Mouse (Mus musculus) embryonic facial prominence, embryonic 11.5 days (tissue): ENCODE data around the gene Smpd4. TPM values are rescaled to one million over a fixed set of nuclear protein-coding genes. Genes with fewer than 3 reads are reported as not detected.

Source experiments
- ATAC-seq: fragments of 200-750 bp; cut with Nextera tagmentation; replicated peaks from 2 replicates; pipeline ENCODE4 v1.8.0; 2017; ENCODE audit warnings: low read depth; ENCODE audit not compliant: insufficient number of reproducible peaks, low FRiP score, low TSS enrichment
- DNase-seq: peaks from one replicate; pipeline ENCODE4 v3.0.0-alpha.2; 2015; ENCODE audit warnings: low spot score
- H3K27ac ChIP-seq: fragments of 300-500 bp; sonication (generic); replicated peaks from 2 replicates; pipeline ENCODE4 v1.5.1; 2014; ENCODE audit warnings: mild to moderate bottlenecking, low read depth, low read length, control low read depth
- H3K27me3 ChIP-seq: fragments of 300-500 bp; sonication (generic); 2 replicates; pipeline ENCODE4 v1.6.1; 2014; ENCODE audit warnings: mild to moderate bottlenecking, low read length, moderate library complexity, mixed read lengths; ENCODE audit not compliant: control insufficient read depth, insufficient read depth
- H3K36me3 ChIP-seq: fragments of 300-500 bp; sonication (generic); replicated peaks from 2 replicates; pipeline ENCODE4 v1.6.1; 2014; ENCODE audit warnings: low read depth, mild to moderate bottlenecking, low read length, moderate library complexity, mixed read lengths; ENCODE audit not compliant: control insufficient read depth, insufficient read depth
- H3K4me1 ChIP-seq: fragments of 300-500 bp; sonication (generic); 2 replicates; pipeline ENCODE4 v1.6.1; 2014; ENCODE audit warnings: low read length, mixed read lengths; ENCODE audit not compliant: control insufficient read depth, insufficient read depth
- H3K4me2 ChIP-seq: fragments of 300-500 bp; sonication (generic); 2 replicates; pipeline ENCODE4 v1.6.1; 2014; ENCODE audit warnings: low read depth, mild to moderate bottlenecking, control low read depth, low read length, moderate library complexity
- H3K4me3 ChIP-seq: fragments of 300-500 bp; sonication (generic); 2 replicates; pipeline ENCODE4 v1.5.1; 2014; ENCODE audit warnings: low read depth, low read length, control low read depth
- H3K9ac ChIP-seq: fragments of 300-500 bp; sonication (generic); replicated peaks from 2 replicates; pipeline ENCODE4 v1.6.1; 2014; ENCODE audit warnings: mild to moderate bottlenecking, control low read depth, low read length
- H3K9me3 ChIP-seq: fragments of 300-500 bp; sonication (generic); replicated peaks from 2 replicates; pipeline ENCODE4 v1.6.1; 2016; ENCODE audit warnings: mild to moderate bottlenecking, low read length, inconsistent platforms, mixed read lengths; ENCODE audit not compliant: control insufficient read depth
- WGBS: fragments of 180-500 bp; shearing (Covaris S2); extraction: QIAGEN DNeasy Blood & Tissue Kit; methylation state at CpG from one replicate; pipeline ENCODE4 v1.1.7; 2014; 5-methylcytosine and 5-hydroxymethylcytosine counted together
- polyA plus RNA-seq: library from polyadenylated mRNA; unstranded; fragments of >200 nt; fragmentation: Nextera tagmentation; extraction: Ambion mirVana; gene quantifications from 2 replicates; pipeline ENCODE4 v1.2.1, GENCODE M21; 2014

The Smpd4 gene
- polyA plus RNA-seq, 1 experiment from 2014 or later: 58.5 TPM

DNA sequence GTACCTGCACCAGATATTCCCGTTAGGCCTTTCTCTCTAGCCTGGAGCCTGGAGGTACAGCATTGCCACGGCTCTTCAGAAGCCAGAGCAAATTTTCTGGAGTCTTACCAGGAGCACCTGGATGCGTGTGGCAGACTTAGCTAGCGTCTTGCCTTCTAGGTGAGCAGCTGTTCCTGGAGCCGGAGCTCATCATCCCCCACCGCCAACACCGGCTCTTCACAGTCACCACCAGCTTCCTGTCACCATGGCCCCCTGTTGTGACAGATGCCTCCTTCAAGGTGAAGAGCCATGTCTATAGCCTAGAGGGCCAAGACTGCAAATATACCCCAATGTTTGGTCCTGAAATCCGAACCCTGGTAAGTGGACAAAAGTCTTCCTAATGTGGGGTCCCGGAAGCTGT is 21.6 kb downstream of the Smpd4 start:
- WGBS: 93% methylated on average over 9 of the region's 9 CpGs
- no peak for DNase-seq
- no peak overlapping the region for H3K4me3 ChIP-seq
- no peak overlapping the region for H3K4me2 ChIP-seq
- H3K4me1 ChIP-seq: no peaks in the 10 kb centered on the region
- H3K27me3 ChIP-seq: no peaks in the 10 kb centered on the region
- H3K27ac ChIP-seq: no peak overlapping the region
- H3K9me3 ChIP-seq: no peaks in the 10 kb centered on the region
- peaks cover 23% of the 10 kb centered on the region for H3K36me3 ChIP-seq
- no peak for ATAC-seq
- no peak overlapping the region for H3K9ac ChIP-seq

GRCm38 (mm10) chr16:17641301-17641700 is 22.1 kb downstream of the Smpd4 start:
- WGBS: 80% methylated on average over 6 of the region's 6 CpGs
- no peak for DNase-seq
- Histone ChIP-seq H3K9ac (no peak overlapping the region), H3K36me3 (peaks cover 23% of the 10 kb centered on the region), H3K4me3 (no peak overlapping the region), H3K4me1 (no peaks in the 10 kb centered on the region), H3K27ac (no peak overlapping the region), H3K9me3 (no peaks in the 10 kb centered on the region), H3K27me3 (no peaks in the 10 kb centered on the region), H3K4me2 (no peak overlapping the region)
- ATAC-seq: no peak

GRCm38 (mm10) chr16:17642311-17642710 is 23.2 kb downstream of the Smpd4 start:
- DNase-seq (no peak), ATAC-seq (no peak)
- Histone ChIP-seq H3K4me1 (no peaks in the 10 kb centered on the region; the same call in 1 of the 2 replicates), H3K4me2 (no peak overlapping the region), H3K27me3 (no peaks in the 10 kb centered on the region), H3K27ac (no peak overlapping the region), H3K9ac (no peak overlapping the region), H3K9me3 (no peaks in the 10 kb centered on the region), H3K36me3 (peaks cover 23% of the 10 kb centered on the region), H3K4me3 (no peak overlapping the region)
- WGBS: 86% methylated on average over 8 of the region's 8 CpGs

- Histone ChIP-seq H3K9me3 (no peaks in the 10 kb centered on the region), H3K4me1 (no peaks in the 10 kb centered on the region; the same call in 1 of the 2 replicates), H3K36me3 (peaks cover 23% of the 10 kb centered on the region), H3K4me2 (no peak overlapping the region), H3K27ac (no peak overlapping the region), H3K9ac (no peak overlapping the region), H3K27me3 (no peaks in the 10 kb centered on the region), H3K4me3 (no peak overlapping the region)
- 91% methylated on average over 4 of the region's 4 CpGs for WGBS
- ATAC-seq (no peak), DNase-seq (no peak)
Measured at GRCm38 (mm10) chr16:17643437-17643990, 24.4 kb downstream of the Smpd4 start.

DNA sequence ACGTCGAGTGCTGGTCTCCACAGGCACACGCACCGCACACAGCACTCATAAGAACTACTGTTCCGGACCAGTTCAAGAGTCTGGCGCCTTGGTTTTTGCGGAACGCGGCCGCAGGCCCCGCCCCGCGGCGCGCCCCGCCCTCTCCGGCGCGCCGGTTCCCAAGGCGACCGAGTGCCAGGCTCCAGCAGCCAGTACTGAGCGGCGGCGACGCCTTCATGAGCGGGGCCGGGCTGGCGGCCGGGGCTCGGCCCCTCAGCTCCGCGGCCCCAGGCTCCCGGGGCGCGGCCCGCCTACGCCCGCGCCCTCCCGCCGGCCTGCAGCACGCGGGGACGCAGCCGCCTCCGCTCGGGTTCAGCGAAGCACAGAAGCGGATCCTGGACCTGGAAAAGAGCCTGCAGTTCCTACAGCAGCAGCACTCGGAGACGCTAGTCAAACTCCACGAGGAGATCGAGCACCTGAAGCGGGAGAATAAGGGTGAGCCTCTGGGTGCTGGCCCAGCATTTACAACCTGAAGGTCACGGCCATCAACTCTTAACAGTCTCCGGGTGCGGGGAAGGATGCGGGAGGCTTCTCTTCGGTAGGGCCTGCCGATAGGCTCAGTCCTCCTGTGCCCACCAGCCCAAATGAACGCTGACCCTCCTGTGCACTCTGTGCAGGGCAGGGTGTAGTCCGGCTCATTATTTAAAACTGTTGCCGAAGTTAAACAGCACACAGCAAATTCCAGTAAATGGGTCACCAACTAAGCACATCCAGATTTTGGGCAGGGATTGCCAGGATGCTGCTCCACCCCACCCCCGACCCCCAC is 27.4 kb downstream of the Smpd4 start, which contains the start of gene Ccdc74a:
Ccdc74a (plus strand) TSS at position 161 of the 805 bp plus-strand sequence.
- Histone ChIP-seq H3K4me2 (peak within 1 kb of the TSS; percentile 91), H3K9ac (peak within 1 kb of the TSS; percentile 70), H3K4me3 (peak within 1 kb of the TSS; percentile 58), H3K9me3 (no peaks in the 10 kb centered on the region), H3K27me3 (no peaks in the 10 kb centered on the region), H3K4me1 (no peaks in the 10 kb centered on the region; the same call in 1 of the 2 replicates), H3K36me3 (peaks cover 9% of the 10 kb centered on the region), H3K27ac (no peak within 1 kb of the TSS)
- 3% methylated on average over 65 of the region's 65 CpGs for WGBS
- DNase-seq (peak; percentile 89), ATAC-seq (peak; percentile 94)

DNA sequence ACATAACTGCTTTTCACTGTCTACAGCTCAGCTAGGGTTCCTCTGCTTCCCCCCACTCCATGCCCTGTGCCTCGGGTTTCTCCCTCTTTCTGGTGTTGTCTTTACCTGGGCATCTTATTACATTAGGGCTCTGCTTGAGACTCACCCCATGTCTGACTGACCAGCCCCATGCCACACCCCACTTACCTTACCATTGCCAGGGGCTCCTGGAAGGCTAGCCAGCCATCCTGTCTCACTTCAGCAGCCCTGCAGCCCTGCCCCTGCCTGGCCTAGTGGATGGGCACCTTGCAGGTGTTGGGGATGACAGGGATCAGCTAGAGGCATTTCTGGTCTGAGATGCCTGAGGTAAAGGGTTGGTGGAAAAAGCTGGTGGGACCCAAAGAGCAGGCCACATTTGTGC is 28.0 kb downstream of the Smpd4 start:
- Histone ChIP-seq H3K27me3 (no peaks in the 10 kb centered on the region), H3K36me3 (peaks cover 8% of the 10 kb centered on the region), H3K4me3 (peak overlapping the region; percentile 58; the same call in 1 of the 2 replicates), H3K27ac (no peak overlapping the region), H3K9ac (no peak overlapping the region; the same call in 1 of the 2 replicates), H3K9me3 (no peaks in the 10 kb centered on the region), H3K4me2 (peak overlapping the region; percentile 91; the same call in 1 of the 2 replicates), H3K4me1 (no peaks in the 10 kb centered on the region; the same call in 1 of the 2 replicates)
- no peak for DNase-seq
- 30% methylated on average over 1 of the region's 1 CpGs for WGBS
- ATAC-seq: peak; percentile 21; the same call in 1 of the 2 replicates

GRCm38 (mm10) chr16:17647566-17648340 is 28.6 kb downstream of the Smpd4 start:
- 83% methylated on average over 10 of the region's 10 CpGs for WGBS
- no peaks in the 10 kb centered on the region for H3K27me3 ChIP-seq
- ATAC-seq (no peak), DNase-seq (no peak)
- no peak overlapping the region for H3K4me3 ChIP-seq
- no peak overlapping the region for H3K4me2 ChIP-seq
- H3K9ac ChIP-seq: peak overlapping the region; percentile 18; the same call in 1 of the 2 replicates
- no peaks in the 10 kb centered on the region for H3K9me3 ChIP-seq
- peaks cover 8% of the 10 kb centered on the region for H3K36me3 ChIP-seq
- no peaks in the 10 kb centered on the region; the same call in 1 of the 2 replicates for H3K4me1 ChIP-seq
- no peak overlapping the region for H3K27ac ChIP-seq
